Mouse (Mus musculus) T-cell, adult 66 days (primary cell): Measurements from ENCODE around the gene Pkn3. TPM values are rescaled to one million over a fixed set of nuclear protein-coding genes. Genes with fewer than 3 reads are reported as not detected.

ENCODE experiments used
- total RNA-seq, 2 experiments: library from RNA; stranded (reverse); gene quantifications; 3 replicates in 1 of 2; 4 replicates in 1 of 2; pipeline ENCODE4 v1.2.4; 2023

Pkn3 gene
- total RNA-seq, result 1 to 10 TPM; 1.2 to 5.1 TPM

GRCm38 (mm10) chr2:30077502-30078348, at the start of gene Pkn3:
Gene Pkn3 (plus strand): TSS chr2:30077684.

GRCm38 (mm10) chr2:30048699-30049388, 28.6 kb upstream of the Pkn3 start, which contains the start of gene Wdr34:
Gene Wdr34 (minus strand): TSS chr2:30048881.

GRCm38 (mm10) chr2:30057223-30057904, 20.1 kb upstream of the Pkn3 start, which contains the start of gene Set:
Gene Set (plus strand): TSS chr2:30057378.

DNA sequence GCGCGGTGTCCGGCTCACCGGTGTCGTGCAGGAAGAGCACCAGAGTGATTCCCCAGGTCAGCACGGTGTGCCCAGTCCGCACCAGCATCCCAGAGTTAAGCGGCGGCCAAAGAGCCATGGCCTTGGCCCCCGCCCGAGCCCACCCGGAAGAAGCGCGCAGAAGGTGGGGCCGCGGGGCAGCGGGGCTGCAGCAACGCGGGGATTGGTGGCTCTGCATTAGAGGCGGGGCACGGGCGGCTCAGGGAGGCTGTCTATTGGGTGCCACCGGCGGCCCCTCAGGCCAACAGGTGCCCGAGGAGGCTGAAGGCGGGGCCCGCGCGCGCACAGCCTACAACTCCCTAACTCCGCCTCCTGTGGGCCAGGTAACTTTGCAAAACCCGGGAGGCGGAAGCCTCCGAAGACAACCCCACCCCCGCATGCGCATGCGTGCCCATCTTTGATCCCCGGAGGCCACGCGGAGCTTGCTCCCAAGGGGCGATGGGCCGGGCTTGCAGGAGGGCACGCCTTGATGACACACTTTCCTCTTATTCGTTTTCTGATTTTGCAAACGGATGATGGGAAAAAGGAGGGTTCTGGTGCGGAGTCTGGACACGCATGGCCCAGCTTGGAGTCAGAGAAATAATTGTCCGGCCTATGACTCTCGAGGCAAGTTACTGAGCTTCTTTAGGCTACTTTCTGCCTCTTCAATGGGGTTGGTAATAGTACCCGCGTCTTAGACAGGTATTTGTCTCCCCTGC, 16.2 kb downstream of the Pkn3 start, which contains the start of gene Zdhhc12:
TSS of gene Zdhhc12 (minus strand) at position 178 of the 737 bp plus-strand sequence.

GRCm38 (mm10) chr2:30124472-30125274, 47.2 kb downstream of the Pkn3 start, which contains the start of gene Zer1:
Gene Zer1 (minus strand): TSS chr2:30124585.

GRCm38 (mm10) chr2:30133613-30134377, 56.3 kb downstream of the Pkn3 start, which contains the start of gene Tbc1d13:
Gene Tbc1d13 (plus strand): TSS chr2:30133746.

Other genes with a start within 250 kb of the Pkn3 start
- gene Cercam, start 208.5 kb upstream of the Pkn3 start, total RNA-seq, result 1 to 10 TPM; 4.4 to 7.3 TPM
- 10 to 100 TPM; 77.4 to 98.6 TPM for gene Odf2, start 188.5 kb upstream of the Pkn3 start, total RNA-seq
- gene Gle1, start 142.3 kb upstream of the Pkn3 start, total RNA-seq, result 100 to 1,000 TPM in 1 of 2 experiments, 10 to 100 TPM in 1; 83.8 to 105 TPM
- 100 to 1,000 TPM; 286 to 298 TPM for gene Sptan1, start 112.1 kb upstream of the Pkn3 start, total RNA-seq
- 1 to 10 TPM; 1.0 to 2.2 TPM for gene Wdr34, start 28.8 kb upstream of the Pkn3 start, total RNA-seq
- 100 to 1,000 TPM; 252 to 272 TPM for gene Set, start 20.3 kb upstream of the Pkn3 start, total RNA-seq
- gene Zdhhc12, start 16.0 kb downstream of the Pkn3 start, total RNA-seq, result 10 to 100 TPM; 16.4 to 17.2 TPM
- 10 to 100 TPM; 75.0 to 80.9 TPM for gene Zer1, start 46.9 kb downstream of the Pkn3 start, total RNA-seq
- gene Tbc1d13, start 56.1 kb downstream of the Pkn3 start, total RNA-seq, result 10 to 100 TPM; 43.0 to 54.7 TPM
- gene Endog, start 93.8 kb downstream of the Pkn3 start, total RNA-seq, result 10 to 100 TPM; 15.3 to 16.6 TPM
- gene Spout1, start 100.8 kb downstream of the Pkn3 start, total RNA-seq, result 10 to 100 TPM; 24.1 to 24.5 TPM
- 10 to 100 TPM; 12.4 to 15.4 TPM for gene Kyat1, start 128.2 kb downstream of the Pkn3 start, total RNA-seq
- 10 to 100 TPM; 60.4 to 62.7 TPM for gene Lrrc8a, start 160.0 kb downstream of the Pkn3 start, total RNA-seq
- 1 to 10 TPM; 7.0 to 8.3 TPM for gene Gm28035, start 162.9 kb downstream of the Pkn3 start, total RNA-seq
- gene Phyhd1, start 188.5 kb downstream of the Pkn3 start, total RNA-seq, result 10 to 100 TPM; 18.3 to 26.2 TPM
- gene Gm28038, start 203.4 kb downstream of the Pkn3 start, total RNA-seq, result not detected
- 10 to 100 TPM in 1 of 2 experiments, 1 to 10 TPM in 1; 8.5 to 12.3 TPM for gene Dolk, start 208.7 kb downstream of the Pkn3 start, total RNA-seq
- 10 to 100 TPM; 56.2 to 60.7 TPM for gene Nup188, start 208.7 kb downstream of the Pkn3 start, total RNA-seq